Mouse (Mus musculus): Measurements from ENCODE around the gene Sgip1.
A peak's percentile ranks its signal among the peaks of the same experiment; 100 is the strongest.

Sgip1 gene

GRCm38 (mm10) chr4:102840956-102841729 lies 100.0 kb downstream of the Sgip1 start:
- no peak for DNase-seq

DNA sequence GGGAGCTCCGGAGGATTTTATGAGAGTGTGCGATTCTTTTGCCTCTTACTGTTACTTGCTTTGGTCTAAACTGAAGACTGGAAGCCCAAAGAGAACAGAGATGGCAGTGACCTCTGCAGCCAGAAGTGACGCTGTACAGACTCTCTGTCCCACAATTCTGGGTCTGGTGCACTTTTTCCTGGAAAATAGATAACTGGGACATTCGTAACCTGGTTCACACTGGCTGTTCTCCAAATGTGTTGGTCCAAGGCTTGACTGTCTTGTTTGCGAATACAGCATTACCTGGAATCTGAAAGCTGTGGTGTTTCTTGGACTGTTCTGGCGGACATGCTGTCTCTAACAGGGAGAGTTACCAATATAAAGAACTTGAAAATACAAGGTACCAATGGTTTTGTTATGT lies 109.4 kb downstream of the Sgip1 start:
- no peak for DNase-seq

DNA sequence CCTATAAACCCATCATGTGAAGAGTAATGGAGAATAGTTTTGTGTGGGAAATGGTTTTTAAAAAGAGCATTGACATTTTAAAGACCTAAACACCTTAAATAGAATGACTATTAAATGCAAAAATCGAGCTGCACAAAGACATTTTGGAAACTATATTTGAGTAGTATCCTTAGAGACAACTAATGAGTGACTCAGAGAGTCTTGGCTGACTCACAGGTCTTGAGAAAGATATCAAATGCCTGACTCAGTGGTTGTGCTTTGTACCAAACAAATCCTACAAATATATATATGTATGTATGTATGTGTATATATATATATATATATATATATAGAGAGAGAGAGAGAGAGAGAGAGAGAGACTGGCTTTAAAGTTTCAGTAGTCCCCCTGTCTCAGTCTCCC lies 110.1 kb downstream of the Sgip1 start:
- no peak for DNase-seq

DNA sequence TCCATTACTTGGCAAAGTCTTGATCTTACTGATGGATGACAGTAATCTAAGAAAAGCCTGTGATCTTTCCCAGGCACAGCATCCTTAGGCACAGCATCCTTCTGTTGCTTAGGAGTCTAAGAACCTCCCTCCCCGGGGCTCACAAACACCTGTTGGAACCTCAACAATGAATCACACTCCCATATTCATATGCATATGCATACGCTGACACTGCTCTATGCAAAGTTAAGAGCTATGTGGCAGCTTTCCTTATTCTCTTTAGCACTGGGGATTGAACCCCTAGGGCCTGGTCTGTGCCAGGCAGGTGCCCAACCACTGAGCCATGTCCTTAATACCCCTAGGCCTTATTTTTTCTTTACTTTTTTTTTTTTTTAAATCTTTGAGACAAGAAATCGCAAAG lies 111.2 kb downstream of the Sgip1 start:
- DNase-seq: no peak

- no peak for DNase-seq
These were observed 111.7 kb downstream of the Sgip1 start for GRCm38 (mm10) chr4:102852808-102853207.

DNA sequence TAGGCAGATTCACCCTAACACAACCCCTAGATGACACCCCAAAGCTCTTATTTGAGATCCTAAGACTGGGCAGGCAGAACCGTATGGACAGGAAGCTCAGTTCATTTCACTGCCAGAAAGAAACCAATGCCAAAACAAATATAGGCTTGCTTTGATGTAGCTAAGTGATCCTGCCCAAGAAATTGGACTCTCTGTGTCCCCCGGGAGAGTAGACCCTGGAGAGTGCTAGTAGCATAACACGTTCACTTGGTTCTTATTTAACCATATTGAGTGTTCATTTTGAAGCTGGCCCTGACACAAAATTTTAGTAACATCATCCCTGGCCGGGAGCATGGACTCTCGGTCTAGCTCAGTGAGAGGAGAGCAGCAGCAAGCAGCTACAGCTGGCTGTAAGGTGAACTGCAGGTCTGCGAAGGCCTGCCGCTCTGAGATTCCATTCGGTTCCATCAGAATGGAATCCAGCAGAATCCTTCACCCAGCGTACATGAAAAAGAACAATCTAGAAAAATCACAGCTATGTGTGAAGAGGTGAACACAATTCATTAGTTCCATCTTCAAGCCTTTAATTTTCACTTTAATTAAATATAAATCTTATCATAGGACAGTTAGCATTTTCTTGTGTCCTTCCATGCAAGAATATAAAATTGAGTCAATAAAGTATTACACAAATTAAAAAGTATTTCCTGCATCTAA lies 112.4 kb downstream of the Sgip1 start:
- DNase-seq: no peak

- DNase-seq: no peak
These were observed 114.1 kb downstream of the Sgip1 start for GRCm38 (mm10) chr4:102854928-102855892.

GRCm38 (mm10) chr4:102856086-102856485 lies 115.0 kb downstream of the Sgip1 start:
- DNase-seq: no peak

DNA sequence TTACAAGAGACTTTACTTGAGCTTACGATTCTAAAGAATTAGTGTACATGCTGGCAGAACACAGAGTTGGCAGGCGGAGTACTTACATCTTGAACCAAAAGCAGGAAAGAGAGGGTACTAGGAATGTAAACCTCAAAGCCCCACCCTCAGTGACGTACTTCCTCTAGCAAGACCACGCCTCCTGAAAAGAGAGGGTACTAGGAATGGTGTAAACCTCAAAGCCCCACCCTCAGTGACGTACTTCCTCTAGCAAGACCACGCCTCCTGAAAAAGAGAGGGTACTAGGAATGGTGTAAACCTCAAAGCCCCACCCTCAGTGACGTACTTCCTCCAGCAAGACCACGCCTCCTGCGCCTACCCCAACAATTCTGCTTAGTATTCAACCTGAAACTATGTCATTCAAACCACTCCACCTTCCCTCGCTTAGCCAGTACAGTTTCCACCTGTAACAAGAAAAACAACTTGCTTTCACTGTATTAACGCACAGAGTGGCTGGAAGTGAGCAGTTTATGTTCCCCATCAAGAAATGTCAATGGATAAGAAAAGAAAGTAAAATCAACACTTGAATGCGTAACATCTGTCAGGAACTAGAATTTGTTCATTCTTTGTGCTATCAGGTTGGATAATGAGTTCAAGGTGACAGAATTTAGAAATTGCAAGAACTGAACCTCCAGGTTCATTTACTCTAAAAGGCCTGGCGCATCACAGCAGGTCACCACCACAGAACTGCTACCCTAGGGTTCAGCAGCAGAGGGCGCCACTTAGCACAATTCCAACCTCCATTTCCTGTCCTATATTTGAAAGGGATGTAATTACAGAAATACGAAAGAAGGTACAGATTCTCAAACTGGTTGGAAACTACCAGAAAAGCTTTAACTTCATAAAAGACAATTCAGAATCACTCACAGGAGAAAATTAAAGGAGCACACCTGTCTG lies 118.4 kb downstream of the Sgip1 start:
- DNase-seq: peak; percentile 14

GRCm38 (mm10) chr4:102862751-102863710 lies 121.9 kb downstream of the Sgip1 start:
- no peak for DNase-seq

GRCm38 (mm10) chr4:102866531-102866930 lies 125.4 kb downstream of the Sgip1 start:
- no peak for DNase-seq

GRCm38 (mm10) chr4:102871274-102871673 lies 130.2 kb downstream of the Sgip1 start:
- no peak for DNase-seq

DNA sequence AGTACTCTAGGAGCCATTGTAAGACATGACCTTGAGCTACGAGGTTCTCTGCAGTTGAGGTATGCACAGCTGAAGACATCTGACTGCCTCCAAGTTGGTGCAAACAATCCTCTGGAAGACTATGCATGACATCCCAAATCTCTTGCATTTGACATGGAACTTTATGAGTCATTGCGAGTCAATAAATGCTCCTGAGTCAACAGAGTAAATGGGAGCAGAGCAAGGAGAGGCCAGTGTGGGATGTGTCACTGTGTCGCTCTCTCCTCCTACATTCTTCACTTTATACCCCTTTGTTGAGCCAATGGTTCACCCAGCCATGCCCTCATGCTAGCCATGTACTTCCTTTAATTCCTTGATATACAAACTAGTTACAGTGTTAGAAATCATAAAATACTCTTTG lies 142.0 kb downstream of the Sgip1 start:
- DNase-seq: no peak

DNA sequence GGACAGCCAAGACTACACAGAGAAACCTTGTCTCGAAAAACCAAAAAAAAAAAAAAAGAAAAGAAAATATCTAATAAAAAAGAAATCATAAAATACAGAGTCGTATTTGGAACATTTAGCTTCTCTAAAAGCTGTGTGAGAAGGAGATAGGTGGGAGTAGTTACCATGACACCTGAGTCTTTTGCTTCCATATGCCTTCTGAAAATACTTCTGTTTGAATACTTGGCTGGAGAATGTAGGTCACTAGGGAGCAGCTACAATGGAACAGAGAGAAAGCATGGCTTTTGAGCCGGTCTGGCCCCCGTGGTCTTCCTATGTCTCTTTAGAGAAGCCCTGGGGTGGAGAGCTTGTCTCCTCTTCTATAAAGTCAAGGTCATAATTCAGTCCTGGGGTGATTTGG lies 143.1 kb downstream of the Sgip1 start:
- DNase-seq: no peak

GRCm38 (mm10) chr4:102886459-102886858 lies 145.4 kb downstream of the Sgip1 start:
- DNase-seq: no peak

GRCm38 (mm10) chr4:102886902-102887301 lies 145.8 kb downstream of the Sgip1 start:
- DNase-seq: no peak

DNA sequence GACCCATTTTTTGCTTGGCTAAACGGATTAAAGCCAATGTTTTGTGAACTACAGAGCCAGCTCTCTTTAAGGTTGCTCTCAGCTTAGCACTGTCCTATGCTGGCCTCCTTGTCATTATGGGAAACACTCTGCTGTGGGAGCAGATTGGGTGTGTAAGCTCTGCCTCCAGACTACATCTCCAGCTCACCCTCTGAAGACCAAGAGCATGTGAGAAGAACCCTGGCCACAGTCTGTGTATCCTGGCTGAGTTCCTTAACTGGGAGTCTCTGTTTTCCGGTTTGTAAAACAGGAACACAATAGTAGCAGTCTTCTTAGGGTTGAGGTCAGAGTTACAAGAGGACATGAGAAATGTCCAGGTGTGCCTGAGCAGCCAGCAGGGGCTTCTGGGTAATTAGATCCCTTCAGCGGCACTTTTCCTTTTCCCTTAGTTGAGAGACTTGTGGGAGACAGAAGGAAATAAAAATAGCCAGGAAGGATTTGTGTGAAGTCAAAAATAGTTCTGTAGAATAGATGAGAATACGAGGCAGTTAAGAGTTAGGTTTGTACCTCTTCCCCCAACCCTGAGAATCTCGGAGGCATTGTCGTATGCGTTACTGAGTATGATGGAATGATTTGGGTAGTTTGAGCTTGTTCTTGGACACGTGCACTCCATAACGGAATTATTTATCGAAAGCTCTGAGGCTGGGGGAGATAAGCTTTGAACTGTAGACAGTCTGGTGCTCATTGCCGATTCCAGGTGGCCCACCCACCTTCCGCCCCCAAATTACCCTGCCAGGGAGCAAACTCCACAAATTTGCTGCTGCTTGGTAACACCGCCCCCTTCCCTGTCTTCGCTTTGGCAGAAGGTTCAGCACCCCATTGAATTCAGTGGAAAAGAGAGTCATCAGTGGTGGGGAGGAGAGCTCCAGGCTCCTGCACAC lies 146.9 kb downstream of the Sgip1 start:
- no peak for DNase-seq

DNA sequence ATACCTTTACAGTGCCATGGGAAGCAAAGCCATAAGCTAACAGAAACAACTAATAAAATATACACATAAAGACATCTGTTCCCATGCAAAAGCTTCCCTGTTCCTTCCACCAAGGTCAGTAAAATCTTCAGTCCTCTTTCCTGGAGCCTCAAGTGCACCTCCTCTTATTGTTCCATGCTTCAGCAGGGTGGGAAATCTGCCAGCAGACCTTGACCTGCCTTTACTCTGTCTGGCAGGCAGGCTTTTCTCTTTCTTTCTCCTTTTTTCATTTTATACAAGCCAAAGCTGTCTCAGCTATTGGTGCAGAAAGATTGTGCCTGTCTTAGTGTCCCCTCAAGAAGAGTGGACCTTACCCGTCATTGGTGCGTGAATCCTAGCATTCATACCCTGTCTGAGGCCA lies 154.8 kb downstream of the Sgip1 start:
- no peak for DNase-seq

- no peak for DNase-seq
These were observed 157.9 kb downstream of the Sgip1 start for GRCm38 (mm10) chr4:102898987-102899386.

DNA sequence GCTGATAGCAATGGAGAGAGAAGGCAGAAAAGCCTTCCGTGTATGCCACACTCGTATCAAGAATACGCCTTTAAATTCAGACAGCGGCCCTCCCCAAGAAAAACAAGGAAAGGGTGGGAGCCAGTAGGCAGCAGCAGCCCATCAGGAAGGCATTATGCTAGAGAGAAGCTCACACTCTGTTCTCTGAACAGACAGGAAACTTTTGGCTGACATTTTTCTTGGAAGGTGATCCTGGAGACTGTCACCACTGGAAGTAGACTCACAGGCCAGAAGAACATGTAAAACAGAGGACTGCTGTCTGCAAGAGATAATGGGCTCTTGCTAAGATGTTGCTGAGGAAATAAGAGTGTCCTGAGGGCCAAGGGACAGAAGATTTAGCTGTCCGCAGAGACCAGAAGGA lies 158.6 kb downstream of the Sgip1 start:
- no peak for DNase-seq
